In the genomic region with DNA sequence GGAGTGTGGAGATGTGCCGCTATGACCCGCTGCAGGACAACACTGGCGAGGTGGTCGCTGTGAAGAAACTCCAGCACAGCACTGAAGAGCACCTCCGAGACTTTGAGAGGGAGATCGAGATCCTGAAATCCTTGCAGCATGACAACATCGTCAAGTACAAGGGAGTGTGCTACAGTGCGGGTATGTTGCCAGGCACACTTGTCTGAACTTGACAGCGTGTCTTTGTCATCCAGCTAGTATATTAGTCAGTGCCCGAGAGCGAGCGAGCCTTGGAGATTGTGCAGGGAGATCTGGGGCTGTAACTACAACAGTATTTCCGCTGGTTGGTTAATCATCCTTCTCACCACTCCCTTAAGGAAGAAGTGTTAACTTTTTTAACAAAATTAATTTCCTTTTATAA, we compare ENCODE assay signal across 19 mouse cellular contexts. TPM values are rescaled to one million over a fixed set of nuclear protein-coding genes. Genes with fewer than 3 reads are reported as not detected.
DNase-seq lines count a peak whose midpoint lies in the region; ATAC-seq lines count a peak whose summit lies in the region.
"Had no signal": no experiment of that assay in that cellular context is flagged by ENCODE, and none has a peak within 500 bp of the region (broad histone marks: within the 10 kb centered on the region; RNA-seq: fewer than 3 reads in every experiment).

No protein-coding gene starts in this region.

- peak; percentile 25 to 50 for DNase-seq in urinary bladder, adult 18-20 months (ENCODE audit: low spot score in 2 of 2)
- no peak for DNase-seq in urinary bladder, postnatal 4 days (ENCODE audit: low spot score in 2 of 2)
- DNase-seq in urinary bladder, postnatal 25 days (ENCODE audit: low spot score), result peak; percentile 28
- DNase-seq in urinary bladder, postnatal 10 days (ENCODE audit: low spot score), result no peak
- DNase-seq in gonadal fat pad, adult 2 months (ENCODE audit: low read depth), result peak; percentile 81
- DNase-seq in urinary bladder, postnatal 36 days (ENCODE audit: low spot score in 2 of 2), result peak; percentile 33 to 66
- DNase-seq in cerebellum, adult 11 months, result no peak
- DNase-seq: adrenal gland, adult 2 months; adrenal gland, postnatal 10 days; adrenal gland, postnatal 25 days; cerebellum, adult 11-12 months; cerebellum, adult 2 months; cerebellum, adult 9-10 months; cerebellum, postnatal 10 days; cerebellum, postnatal 25 days had no signal

- ATAC-seq in megakaryocyte progenitor cell, adult 5-6 weeks (replicated peaks; ENCODE audit: poor library complexity), result no peak
- ATAC-seq: forebrain, embryonic 14.5 days; forebrain, embryonic 16.5 days had no signal

RNA-seq across cellular contexts. Expression of gene Insl6, which starts 24.2 kb away (rescaled TPM):
- polyA plus RNA-seq in gonadal fat pad, adult 2 months (2012; rRNA removed), result 22.0 and 26.9 TPM in 2 replicates
- 2.3 and 3.7 TPM in 2 replicates for total RNA-seq in megakaryocyte progenitor cell, adult 5-6 weeks (2015)
- 1.1 and 1.7 TPM in 2 replicates for total RNA-seq in megakaryocyte progenitor cell, adult 5-6 weeks (2017)

RNA-seq across cellular contexts. Expression of gene Rln1, which starts 33.6 kb away (rescaled TPM):
- polyA plus RNA-seq in gonadal fat pad, adult 2 months (2012; rRNA removed), result not detected in 2 replicates
- not detected in 2 replicates for total RNA-seq in megakaryocyte progenitor cell, adult 5-6 weeks (2015)
- total RNA-seq in megakaryocyte progenitor cell, adult 5-6 weeks (2017), result not detected in 2 replicates
- total RNA-seq: adrenal gland, adult 2 months; adrenal gland, postnatal 10 days; adrenal gland, postnatal 25 days; adrenal gland, postnatal 4 days had no signal
- polyA plus RNA-seq: adrenal gland, adult 2 months had no signal

RNA-seq across cellular contexts. Expression of gene Jak2, which starts 49.3 kb away (rescaled TPM):
- 11.7 and 13.4 TPM in 2 replicates for polyA plus RNA-seq in gonadal fat pad, adult 2 months (2012; rRNA removed)
- 41.2 and 41.7 TPM in 2 replicates for total RNA-seq in megakaryocyte progenitor cell, adult 5-6 weeks (2015)
- total RNA-seq in megakaryocyte progenitor cell, adult 5-6 weeks (2017), result 36.7 and 43.8 TPM in 2 replicates

Comparison
In these comparisons a context has a peak if more than half of its experiments do, and no peak if none do; other contexts are left out.
1. DNase-seq: peak in urinary bladder, adult 18-20 months (2 of 2), urinary bladder, postnatal 25 days (single experiment), gonadal fat pad, adult 2 months (single experiment) and urinary bladder, postnatal 36 days (2 of 2); none in urinary bladder, postnatal 4 days (0 of 2), urinary bladder, postnatal 10 days (single experiment) and cerebellum, adult 11 months (single experiment).